Mouse (Mus musculus): ENCODE results near the gene Card11.

Card11 gene

DNA sequence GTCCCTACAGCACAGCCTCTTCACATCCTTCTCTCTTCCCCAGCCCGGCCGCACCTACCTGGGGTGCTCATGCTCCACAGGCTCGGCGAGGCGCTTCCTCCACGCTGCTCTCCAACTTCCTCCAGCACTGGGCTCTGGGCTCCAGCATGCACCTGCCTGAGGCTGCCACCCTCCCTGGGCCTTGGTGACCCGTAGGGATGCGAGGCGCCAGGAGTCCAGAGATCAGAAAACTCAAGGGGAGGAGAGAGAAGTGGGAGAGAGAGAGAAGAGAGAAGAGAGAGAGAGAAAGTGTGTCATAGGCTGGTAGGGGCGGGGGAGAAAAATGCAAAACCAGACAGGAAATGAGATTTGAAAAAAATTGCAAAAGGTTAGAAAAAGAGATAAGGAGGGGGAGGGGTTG is at the start of gene Card11:
TSS of gene Card11 (minus strand) at position 234 of the 400 bp plus-strand sequence.
- peak; percentile 28 for DNase-seq

GRCm38 (mm10) chr5:141047651-141048218 is 47.4 kb upstream of the Card11 start:
- DNase-seq = no peak

GRCm38 (mm10) chr5:141044976-141045375 is 44.6 kb upstream of the Card11 start:
- no peak for DNase-seq

DNA sequence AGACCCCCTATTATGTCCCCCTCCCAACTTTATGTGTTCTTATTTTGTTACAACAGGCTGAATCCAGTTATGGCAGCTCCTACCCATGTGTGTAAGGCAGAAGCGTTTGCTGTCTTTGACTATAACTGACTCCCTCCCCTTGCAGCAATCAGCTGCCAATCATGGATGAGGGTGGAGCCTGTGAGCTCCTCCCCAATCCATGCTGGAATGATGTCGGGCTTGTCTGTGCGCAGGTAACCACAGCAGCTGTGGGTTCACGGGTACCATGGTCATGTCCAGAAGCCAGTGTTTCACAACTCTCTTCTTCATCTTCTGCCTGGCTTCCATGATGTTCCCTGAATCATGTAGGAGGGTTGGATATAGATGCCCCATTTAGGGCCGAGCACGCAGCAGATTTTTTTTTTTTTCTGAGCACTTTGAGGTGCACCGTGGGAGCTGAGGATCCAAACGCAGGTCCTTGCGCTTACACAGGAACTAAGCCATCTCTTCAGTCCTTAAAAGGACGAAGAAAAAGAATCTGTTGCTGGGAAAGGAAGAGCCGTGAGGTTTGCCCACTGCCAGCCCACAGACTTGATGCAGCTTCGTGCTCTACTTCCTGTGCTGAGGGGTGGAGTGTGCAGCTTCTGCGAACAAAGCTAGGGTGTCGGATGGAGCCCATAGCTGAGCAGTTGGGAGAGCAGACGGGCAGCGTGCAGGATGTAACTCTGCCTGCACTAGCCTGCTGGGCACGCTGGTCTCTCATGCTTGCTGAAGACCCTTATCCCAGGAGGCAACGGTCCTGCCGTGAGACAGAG is 43.5 kb upstream of the Card11 start:
- DNase-seq = peak; percentile 34

GRCm38 (mm10) chr5:141042406-141042805 is 42.0 kb upstream of the Card11 start:
- no peak for DNase-seq

- no peak for DNase-seq
These were observed 40.5 kb upstream of the Card11 start for GRCm38 (mm10) chr5:141040846-141041245.

- DNase-seq = peak; percentile 16
These were observed 38.0 kb upstream of the Card11 start for GRCm38 (mm10) chr5:141038342-141038741.

- no peak for DNase-seq
These were observed 35.0 kb upstream of the Card11 start for GRCm38 (mm10) chr5:141035346-141035745.

- no peak for DNase-seq
These were observed 33.9 kb upstream of the Card11 start for GRCm38 (mm10) chr5:141034301-141034700.

GRCm38 (mm10) chr5:141033001-141033400 is 32.6 kb upstream of the Card11 start:
- DNase-seq = peak; percentile 18

DNA sequence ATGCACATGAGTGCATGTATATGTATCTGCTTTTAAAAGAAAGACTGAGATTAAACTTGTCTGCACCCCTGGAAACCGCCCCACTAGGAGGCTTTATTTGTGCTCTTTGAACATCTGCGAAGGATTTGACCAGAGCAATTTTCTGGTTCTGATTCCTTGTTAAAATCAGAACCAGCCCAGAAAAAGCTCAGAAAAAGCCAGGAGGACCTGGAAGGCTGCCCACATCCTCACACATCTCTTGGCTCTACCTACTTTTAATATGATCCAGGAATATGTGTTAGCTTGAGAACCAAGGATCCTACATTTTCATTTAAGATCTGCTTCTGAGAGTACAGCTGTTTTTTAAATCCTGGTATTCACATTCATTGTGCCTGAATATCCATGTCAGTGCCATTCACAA is 29.0 kb upstream of the Card11 start:
- DNase-seq = no peak

DNA sequence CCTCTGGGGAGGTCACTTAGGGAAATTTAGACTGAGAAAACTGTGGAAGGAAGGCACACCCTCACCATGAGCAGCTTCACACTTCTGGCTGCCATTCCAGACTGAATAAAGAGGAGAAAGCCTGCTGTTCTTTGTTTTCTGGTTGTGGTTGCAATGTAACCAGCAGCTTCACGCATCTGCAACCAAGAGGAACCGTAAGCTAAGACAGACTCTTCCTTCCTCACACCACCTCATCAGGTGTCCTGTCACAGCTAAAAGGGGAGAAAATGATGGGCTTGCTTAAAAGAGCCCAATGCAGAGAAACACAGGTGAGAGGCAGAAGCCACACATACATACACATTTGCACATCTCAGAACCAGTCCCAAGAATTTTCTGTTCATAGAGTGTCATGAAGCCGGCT is 25.3 kb upstream of the Card11 start:
- no peak for DNase-seq

DNA sequence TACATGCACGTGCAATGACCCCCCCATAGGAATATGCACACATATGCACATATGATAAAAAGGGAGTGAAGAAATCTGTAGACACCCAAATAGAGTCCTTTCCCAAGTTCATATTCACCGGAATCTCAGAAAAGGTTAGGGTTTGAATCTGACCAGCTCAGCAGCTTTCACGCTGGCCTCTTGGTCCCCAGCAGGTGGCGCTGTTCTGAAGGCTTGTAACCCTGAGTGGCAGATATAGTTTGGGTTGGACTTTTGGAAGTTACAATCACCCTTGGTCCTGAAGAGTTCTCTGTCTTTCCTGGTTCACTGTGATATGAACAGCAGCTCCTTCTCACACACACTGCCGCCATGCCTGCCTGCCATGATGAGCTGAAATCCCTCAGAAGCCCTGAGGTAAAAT is 24.1 kb upstream of the Card11 start:
- peak; percentile 42 for DNase-seq

GRCm38 (mm10) chr5:141017927-141018700 is 17.7 kb upstream of the Card11 start:
- no peak for DNase-seq

- DNase-seq = no peak
These were observed 15.7 kb upstream of the Card11 start for GRCm38 (mm10) chr5:141016082-141016481.

DNA sequence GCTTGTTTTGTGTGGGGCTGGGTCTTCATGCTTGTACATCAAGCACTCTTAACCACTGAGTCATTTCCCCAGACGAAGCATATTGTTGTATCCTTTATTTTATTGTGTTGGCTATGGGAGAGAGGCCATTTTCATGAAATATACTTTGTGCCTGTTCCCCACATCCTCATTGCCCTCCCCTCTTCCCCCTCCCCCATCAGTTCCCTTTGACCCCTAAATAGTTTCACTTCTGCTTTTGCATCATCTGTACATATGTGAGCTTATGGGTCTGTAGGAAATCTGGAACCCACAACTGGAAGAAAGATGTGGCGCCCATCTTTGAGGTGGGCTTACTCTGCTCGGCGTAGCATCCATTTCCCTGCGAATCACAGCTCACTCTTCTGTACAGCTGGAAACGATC is 13.8 kb upstream of the Card11 start:
- DNase-seq = peak; percentile 66

DNA sequence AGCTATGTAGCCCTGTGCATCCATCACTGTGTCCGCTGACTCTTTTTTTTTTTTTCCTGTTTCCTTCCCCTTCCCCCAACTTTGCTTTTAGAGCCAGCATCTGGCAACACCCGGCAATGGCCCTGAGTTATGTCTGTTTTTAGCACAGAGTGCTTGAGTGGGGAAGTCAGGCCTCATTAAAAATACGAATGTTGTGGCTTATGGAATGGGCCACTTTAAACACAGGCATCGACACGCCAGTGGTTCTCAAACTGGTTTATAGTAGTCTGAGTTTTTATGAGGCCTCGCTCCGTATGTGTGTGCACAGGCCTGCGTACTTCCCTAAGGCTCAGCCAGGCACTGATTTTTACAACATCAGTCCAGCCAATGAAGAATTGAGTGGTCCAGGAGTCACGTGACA is 13.1 kb upstream of the Card11 start:
- DNase-seq = no peak

DNA sequence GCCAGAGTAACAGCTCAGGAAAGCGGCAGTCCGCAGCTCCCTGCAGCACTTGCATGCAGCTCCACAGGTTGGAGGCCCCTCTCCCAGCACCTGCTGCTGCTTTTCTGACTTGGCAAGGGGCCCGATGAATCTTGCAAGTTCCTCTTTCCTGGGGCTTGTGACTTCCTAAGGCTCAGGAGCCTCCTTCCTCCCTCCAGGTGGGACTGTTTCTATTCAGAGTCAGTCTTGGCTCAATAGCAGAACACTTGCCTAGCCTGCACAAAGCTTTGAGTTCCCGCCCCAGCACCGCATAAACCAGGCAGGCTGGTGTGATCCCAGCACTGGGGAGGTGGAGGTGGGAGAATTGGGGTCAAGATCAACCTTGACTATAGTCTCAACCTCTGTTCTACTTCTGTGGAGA is 5.1 kb upstream of the Card11 start:
- peak; percentile 39 for DNase-seq

DNA sequence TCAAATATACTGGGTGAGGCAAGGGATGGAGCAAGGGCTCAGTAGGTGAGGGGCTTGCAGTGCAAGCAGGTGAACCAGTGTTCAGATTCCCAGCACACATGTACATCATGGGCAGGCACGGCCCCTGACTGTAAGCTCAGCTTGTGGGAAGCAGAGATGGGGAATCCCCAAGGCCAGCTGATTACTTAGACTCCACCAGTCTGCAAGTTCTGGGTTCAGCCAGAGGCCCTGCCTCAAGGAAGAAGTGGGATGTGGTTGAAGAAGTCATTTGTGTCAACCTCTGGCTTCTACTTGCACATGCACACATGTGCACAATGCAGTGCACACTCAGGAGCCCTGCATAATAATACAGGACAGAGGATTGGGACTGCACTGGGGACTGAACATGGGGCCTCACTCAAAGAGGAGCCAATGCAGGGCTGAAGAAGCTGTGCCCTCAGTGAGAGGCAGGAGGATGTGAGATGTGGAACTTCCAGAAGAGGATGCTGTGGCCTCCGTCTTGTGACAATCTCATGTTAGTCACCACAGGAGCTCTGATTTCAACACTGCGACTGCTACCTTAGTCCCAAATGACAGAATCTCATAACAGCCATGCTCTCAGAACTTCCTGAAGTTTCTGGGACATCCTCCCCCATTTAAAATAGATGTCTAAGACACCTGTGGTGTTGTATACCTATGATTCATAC is 3.8 kb upstream of the Card11 start:
- DNase-seq = peak; percentile 66

GRCm38 (mm10) chr5:140999178-140999672 is 1.2 kb downstream of the Card11 start:
- DNase-seq = no peak

- no peak for DNase-seq
These were observed 2.6 kb downstream of the Card11 start for GRCm38 (mm10) chr5:140997767-140998166.

DNA sequence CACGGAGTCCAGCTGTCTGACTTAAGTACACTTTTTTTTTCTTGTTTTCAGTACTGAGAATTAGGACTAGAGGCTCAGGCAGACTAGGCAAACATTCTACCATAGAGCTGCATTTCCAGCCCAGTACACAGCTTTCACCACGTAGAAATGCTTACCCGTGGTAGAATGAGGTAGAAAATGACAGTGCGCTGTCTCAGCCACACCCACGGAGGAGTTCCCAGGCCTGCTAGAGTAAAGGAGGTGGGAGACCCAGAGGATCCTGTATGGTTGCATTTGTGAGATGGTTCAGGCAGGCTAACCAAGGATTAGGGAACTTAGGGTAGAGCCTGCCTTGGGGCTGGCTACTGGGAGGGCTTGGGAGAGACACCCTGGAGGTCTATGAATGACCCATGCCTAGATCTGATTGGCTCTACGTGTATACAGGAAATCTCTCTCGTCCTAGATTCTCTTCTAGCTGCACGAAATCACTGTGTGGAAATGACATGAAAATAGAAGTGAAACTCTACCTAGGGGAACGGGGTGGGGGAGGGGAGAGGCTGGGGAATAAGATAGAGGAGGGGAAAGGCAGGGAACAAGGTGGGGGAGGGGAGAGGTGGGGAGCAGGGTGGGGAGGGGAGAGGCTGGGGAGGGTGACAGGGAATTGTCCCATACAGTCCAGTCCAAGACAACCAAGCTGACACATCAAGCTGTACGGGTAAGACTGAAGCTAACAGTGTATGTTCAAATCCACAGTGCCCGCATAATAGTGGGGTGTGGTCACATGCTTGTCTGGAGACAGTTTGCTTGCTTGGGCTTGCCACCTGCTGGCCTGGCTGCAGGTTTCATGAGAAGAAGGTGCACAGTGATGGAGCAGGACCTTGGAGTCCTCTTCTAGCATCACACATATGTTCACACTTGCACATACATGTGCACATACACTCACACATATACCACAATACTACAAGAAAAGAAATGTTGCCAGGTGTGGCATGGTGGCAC is 8.0 kb downstream of the Card11 start:
- no peak for DNase-seq
